Mouse (Mus musculus): Measurements from ENCODE around the gene Klri1.
"Not testable (repeated sequence)": the region's sequence is repeated elsewhere in the genome, so short reads cannot be mapped to it uniquely, and the experiment has no call there.

Klri1 gene

DNA sequence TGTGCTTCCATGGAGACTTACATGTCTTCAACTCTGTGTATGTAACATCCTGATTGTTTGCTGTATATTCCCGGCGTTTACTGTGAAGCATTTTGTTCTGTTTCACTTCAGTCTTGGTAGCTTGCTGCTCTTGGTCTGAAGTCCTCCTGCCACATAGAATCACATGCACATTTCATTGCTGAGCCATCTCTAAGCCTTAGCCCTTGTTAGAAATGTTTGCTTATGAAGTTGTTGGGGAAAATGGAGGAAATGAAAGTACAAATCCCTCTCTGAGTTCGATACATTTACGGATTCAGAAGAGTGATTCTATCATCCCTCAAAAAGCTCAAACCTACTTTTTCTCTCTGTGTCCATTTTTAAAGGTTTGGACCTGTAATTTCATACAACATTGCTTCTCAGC, at the start of gene Klri1:
TSS of gene Klri1 (minus strand) at position 101 of the 400 bp plus-strand sequence.
- no peak for DNase-seq (ENCODE audit: extremely low read depth, low read depth, low spot score)

DNA sequence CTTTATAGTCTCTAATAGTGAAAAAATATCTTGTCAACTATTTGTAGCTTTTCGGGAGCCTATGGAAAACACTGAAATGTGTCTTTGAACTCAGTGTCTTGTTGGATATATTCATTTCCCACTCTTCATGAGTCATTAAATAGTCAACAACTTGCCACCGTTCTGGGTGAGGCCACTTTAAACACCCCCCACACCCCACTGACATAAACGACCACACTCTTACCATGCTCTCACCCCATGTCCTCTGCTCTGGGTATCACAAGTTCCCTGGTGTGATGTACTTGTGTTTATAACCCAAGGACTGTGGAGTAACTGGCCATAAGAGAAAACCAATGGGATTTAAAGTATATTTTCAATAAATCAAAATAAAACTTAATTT, 30.7 kb upstream of the Klri1 start:
- no peak for DNase-seq (ENCODE audit: extremely low read depth, low read depth, low spot score)

DNA sequence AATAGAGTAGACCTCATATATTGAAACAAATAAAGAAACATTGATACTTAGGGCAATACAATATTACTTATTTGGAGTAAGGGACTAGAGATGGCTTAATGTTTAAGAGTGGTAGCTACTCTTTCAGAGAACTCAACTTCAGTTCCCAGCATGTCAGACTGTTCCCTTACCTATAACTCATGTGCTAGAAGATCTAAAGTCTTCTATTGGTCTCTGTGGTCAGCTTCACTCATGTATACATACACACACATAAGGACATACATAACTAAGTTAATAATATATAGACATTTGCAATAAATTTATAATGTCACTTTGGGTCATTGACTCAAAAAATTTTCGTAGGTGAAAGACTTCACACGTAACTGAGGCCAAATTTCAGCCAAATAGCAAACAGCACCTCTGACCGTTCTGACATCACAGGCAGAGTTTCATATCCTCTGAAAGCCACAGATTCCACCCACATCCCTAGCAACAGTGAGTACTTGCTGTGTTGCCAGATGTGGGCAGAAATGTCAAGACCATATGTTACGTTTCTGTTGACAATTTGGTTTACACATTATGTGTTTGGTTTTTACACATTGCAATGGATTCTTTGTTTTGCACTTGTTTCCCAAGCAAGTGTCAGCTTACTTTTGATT, 30.2 kb upstream of the Klri1 start:
- DNase-seq (ENCODE audit: extremely low read depth, low read depth, low spot score), result no peak

DNA sequence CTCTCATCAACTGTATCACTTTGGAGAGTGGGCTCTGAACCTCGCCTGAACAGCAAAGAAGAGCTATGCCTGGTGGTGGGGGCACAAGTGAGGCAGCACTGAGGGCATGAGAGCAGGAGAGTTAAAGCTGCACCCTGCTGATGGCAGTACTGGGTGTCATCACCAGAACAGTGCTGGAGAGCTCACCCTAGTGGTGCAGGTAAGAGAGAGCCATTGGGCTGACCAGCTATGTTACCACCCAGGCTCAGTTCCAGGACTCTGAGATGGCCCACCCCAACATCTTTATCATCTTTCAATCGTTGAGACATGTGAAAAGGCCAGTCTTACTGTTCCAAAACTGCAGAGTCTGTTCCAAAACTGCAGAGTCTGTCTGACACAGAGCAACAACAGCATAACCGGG, 29.2 kb upstream of the Klri1 start:
- DNase-seq (ENCODE audit: extremely low read depth, low read depth, low spot score), result no peak

DNA sequence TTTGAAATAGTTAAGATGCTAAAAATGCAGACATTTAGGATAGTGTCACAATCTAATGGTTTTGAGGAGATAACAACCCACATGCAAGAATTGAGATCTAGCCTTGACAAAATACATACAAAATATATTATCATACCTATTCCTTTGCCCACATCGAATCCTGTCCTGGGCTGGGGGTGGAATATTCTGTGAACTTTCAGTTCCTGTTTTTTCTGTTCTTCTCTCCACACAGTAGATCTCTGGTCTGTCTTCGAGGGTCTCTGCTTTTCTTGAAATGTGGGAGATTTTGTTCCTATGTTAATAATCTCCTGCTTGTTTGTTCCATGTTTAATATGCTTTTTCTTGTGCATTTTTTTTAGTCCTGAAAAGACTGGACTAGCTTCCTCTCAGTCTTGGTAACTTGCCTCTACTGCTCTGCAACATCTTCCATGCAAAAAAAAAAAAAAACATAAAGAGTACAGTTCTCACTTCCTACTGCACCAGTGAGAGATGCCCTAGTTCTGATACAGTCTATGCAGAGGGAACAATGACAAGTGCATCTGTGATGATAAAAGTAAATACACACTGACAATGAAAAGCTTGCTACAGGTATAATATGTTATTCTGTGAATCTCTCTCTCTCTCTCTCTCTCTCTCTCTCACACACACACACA, 23.3 kb upstream of the Klri1 start, which contains the start of gene Klri2:
TSS of gene Klri2 (minus strand) at position 416 of the 653 bp plus-strand sequence.
- no peak for DNase-seq (ENCODE audit: extremely low read depth, low read depth, low spot score)

DNA sequence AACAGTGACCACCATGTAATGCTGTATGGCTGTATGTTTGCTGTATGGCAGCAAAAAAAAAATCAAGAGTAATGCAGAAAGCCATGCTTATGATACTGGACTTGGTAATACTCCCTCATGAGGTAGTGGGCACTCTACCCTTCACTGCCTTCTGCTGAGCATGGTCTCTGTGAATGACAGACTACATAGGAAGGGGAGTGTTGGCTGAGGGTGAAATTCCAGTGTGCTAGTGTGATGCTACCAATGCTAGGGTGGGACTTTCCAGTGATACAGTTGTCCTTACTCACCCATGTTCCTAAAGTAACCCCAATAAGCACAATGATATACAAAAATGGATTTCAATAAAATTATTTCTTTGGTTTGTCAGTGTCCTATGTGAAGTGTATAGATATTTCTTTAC, 19.5 kb upstream of the Klri1 start:
- DNase-seq (ENCODE audit: extremely low read depth, low read depth, low spot score), result no peak

DNA sequence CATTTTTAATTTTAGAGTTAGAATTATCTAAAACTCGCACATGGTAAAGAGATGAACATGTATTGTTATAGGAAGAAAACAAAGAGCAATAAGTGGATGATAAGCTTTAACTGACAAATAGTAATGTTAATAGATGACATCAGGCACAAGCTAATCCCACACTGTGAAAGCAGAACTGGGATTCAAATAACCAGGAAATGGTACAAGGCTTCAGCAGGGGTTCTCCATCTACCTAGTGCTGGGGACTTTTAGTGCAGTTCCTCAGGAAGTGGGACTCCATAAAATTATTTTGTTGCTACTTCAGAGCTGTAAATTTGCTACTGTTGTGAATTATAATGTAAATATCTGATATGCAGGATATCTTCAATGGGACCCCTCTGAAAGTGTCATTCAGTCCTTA, 10.3 kb upstream of the Klri1 start:
- no peak for DNase-seq (ENCODE audit: extremely low read depth, low read depth, low spot score)

DNA sequence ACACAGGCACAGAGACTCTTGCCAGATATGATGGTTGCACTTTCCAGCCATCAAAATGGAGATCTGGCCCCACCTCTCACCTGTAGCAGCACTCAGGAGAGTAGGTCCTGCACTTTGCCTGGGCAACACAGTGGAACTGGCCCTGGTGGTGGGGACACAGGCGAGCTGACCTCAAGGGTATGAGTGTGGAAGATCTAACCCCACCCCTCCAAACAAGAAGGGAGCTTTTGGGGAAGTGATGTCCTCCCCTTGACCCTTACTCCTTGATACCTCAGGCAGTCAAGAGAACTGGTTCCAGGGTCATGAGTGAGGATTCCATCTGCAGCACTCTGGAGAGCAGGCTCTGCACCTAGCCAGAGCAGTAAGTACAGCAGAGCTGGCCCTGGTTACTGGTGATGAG, 4.5 kb upstream of the Klri1 start:
- DNase-seq (ENCODE audit: extremely low read depth, low read depth, low spot score), result no peak

DNA sequence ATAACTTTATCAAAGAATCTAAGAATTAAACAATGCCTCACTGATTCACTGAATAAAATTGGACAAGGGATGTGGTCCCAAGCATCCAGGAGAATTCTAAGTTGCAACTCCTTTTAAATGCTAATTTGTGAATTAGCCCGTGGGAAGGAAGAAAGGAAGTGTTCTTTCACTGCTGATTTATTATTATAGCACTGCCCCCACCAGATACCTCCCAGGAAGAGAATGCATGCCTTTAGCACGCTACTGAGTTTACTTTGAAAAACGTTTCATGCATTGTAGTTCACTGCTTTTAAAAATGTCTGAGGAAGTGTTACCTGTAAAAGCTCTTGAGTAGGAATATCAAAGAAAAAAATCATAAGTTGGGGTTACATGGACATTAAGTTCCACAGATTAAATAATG, 3.6 kb upstream of the Klri1 start:
- no peak for DNase-seq (ENCODE audit: extremely low read depth, low read depth, low spot score)

DNA sequence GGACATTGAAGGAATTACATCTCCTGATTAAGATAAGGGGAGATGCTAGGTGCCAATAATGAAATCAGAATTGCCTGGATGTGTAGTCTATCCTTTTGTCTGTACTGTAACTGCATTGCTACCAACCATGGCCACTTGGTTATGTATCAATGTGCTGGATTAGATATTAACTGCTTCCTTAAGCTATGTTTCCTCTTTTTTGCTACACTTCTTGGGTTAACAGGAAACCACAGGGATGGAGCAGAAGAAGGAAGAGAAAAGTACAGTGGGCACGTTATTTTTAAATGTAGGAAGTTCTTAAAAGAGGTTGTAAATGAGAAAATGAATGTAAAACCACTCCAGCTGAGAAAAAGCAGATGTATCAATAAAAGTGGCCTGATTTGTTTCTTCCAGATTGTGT, 3.4 kb downstream of the Klri1 start:
- no peak for DNase-seq (ENCODE audit: extremely low read depth, low read depth, low spot score)

DNA sequence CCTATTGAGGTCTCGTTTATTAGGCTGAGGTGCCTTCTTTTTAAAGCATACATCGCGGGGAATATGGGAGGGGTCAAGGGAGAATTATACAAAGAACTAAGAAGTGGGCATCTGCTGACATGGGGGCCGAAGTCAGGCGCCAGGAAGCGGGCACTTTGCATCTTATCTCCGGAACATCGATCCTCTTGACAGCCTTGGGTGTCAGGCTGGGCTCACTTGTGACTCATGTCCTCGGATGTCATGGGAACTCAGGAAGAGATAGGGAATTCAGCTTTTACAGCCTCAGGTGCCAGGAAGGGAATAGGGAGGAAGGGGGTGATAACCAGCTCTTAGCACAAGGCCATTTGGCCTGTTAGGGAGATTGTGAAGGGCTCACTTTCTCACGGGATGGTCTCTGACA, 25.5 kb downstream of the Klri1 start:
- not testable (repeated sequence) for DNase-seq (ENCODE audit: extremely low read depth, low read depth, low spot score)

DNA sequence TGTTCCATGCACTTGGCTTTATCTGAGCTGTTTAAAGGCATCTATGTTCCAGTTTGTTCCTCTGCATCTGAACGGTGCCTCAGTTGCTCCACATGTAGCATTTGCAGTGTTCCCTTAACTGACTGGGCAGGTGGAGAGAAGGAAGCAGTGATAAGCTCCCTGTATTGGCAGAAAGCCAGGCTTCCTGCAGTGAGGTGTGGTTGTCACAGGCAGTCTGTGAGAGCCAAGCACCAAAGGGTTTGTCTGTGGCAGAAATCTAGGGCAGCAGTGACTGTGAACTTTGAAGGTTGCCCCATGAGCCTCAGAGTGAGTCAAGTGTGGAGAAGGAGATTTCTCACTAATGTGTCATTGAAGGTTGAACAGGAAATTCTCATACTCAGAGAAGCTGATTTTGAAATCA, 36.6 kb downstream of the Klri1 start:
- DNase-seq (ENCODE audit: extremely low read depth, low read depth, low spot score), result no peak

DNA sequence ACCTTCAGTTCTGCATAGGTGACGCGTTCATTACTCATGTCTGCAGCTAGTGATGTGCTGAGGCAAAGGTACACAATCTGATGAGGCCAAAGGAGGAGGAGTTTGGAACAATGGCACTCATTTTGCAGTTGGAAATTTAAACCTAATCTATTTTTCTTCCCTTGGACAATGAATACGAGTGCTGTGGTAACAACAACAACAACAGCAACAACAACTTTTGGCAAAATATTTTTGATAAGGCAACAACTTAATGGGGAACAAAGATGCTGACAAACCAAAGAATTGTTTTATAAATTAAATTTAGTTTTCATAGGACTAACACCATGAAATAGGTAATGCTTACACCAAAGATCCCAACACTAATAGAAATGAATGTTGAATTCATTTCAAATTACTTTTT, 38.1 kb downstream of the Klri1 start, which contains the start of gene Klrc1:
TSS of gene Klrc1 (minus strand) at position 101 of the 400 bp plus-strand sequence.
- DNase-seq (ENCODE audit: extremely low read depth, low read depth, low spot score), result no peak

DNA sequence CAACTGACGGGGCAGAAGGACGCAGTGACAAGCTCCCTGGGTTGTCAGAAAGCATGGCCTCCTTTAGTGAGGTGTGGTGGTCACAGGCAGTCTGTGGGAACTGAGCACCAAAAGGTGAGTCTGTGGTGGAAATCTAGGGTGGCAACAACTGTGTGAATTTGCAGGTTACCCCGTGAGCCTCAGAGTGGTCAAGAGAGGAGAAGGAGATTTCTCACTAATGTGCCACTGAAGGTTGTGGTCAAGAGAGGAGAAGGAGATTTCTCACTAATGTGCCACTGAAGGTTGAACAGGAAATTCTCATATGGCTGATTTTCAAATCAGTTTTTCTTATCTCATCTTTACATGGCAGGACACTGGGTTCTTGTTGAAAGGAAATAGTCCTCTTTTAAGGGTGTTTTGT, 55.6 kb downstream of the Klri1 start:
- DNase-seq (ENCODE audit: extremely low read depth, low read depth, low spot score), result not testable (repeated sequence)

DNA sequence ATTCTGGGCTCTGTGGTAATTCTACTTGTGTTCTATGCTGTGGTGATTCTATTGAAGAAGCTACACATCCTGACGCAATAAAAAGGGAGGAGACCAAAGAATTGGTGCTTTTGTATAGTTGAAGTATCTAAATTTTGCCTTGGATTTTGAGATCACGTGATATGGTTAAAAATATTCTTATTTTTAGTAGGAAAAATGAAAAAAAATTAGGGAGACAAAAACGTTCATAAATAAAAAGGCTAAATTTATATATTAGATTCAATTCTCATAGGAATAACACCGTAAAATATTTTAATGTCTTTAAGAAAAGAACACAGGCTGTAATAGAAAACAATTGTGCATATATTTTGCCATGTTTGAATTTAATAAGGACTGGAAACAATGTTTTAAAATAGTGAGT, 56.3 kb downstream of the Klri1 start, which contains the start of gene Klrc2:
TSS of gene Klrc2 (minus strand) at position 101 of the 400 bp plus-strand sequence.
- not testable (repeated sequence) for DNase-seq (ENCODE audit: extremely low read depth, low read depth, low spot score)
